Mouse (Mus musculus) adrenal gland, adult (tissue): Measurements from ENCODE around the gene Il1rapl1.

ENCODE experiments used
- DNase-seq, 2 experiments: peaks; one replicate each; pipeline ENCODE4 v3.0.0; 2022 to 2023; ENCODE audit warnings: low spot score in 1 of 2; ENCODE audit not compliant: inconsistent age in 2 of 2

The Il1rapl1 gene

DNA sequence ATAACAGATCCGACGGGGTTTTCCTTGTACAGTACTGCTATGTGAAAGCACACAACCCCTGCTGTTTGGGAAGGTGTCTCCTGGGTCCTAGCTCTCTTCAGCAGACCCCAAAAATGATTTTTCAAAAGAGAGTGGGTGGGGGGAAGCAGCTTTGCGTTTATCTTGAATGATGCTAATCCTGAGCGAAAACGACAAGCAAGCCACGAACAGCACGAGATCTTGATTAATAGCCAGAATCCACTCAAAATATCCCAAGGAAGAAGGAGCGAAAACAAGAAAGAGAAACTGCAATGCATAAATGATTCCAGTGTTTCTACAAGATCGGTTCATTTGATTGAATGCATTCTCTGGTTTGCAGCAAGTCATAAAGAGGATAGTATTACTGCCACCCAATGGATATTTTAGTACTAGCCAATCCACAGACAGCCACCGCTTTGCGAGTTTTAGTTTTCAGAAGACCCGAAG lies at the start of gene Il1rapl1:
Gene Il1rapl1, minus strand, starts transcription at position 37 of the 465 bp plus-strand sequence.
- DNase-seq = peak in 1 of 2 experiments; percentile 26

- no peak for DNase-seq
Measured at GRCm38 (mm10) chrX:88158037-88158436, 42.6 kb upstream of the Il1rapl1 start.

DNA sequence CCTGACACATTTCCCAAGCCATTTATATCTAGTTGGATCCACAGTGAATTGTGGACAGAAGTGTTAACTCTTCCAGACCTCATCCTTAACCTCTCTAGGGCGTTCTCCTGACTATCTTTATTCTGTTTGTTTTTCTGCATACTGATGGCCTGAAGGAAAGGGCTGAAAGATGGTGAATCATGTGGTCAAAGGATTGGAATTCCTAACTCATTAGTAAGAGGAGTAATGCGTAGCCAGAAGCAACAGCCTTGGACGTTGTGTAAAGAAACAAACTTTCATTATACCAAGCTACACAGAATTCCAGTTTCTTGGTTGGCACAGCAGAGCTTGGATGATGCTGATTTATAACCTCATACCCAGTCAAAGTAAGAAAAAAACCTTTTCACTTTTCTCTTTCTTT lies 10.2 kb upstream of the Il1rapl1 start:
- no peak for DNase-seq

GRCm38 (mm10) chrX:88120070-88120469 lies 4.6 kb upstream of the Il1rapl1 start:
- no peak for DNase-seq

DNA sequence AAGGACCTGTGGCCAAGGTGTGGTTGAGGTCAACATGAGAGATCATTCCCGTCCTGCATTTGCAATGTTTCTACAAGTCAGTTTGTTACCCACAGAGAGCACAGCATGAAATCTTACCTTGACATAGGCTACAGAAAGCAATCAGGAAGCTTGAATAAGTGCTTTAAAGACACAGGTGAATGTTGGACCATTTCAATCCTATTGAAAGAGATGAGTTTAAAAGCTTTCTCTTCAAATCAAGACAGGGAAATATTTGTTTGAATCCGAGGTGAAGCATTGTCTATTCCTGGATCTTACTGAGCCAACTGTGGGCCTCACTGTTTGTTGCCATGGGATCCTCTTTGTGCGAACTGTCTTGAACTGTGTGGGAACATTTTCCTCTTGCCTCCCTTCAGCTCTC lies 2.4 kb upstream of the Il1rapl1 start:
- DNase-seq = no peak

GRCm38 (mm10) chrX:88116326-88116725 lies 881 bp upstream of the Il1rapl1 start:
- no peak for DNase-seq

GRCm38 (mm10) chrX:88113561-88113960 lies 1.9 kb downstream of the Il1rapl1 start:
- no peak for DNase-seq

DNA sequence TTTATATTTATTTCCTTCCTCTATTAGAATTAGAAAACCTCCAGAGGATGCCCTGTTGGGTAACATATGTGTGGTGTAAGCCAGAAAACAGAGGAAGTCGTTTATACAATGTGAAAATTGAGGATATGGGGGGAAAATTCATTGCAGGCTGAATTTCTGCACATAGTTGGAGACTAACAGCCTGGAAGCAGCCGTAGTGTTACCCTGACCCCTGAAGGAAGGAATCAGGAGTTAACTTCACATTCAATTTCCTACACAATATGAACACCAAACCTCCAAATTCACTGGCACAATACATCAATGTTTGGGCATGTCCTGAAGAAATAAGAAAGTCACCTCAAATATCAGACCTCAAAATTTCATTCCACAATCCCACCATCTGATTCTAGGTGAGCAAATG lies 3.2 kb downstream of the Il1rapl1 start:
- DNase-seq = no peak

DNA sequence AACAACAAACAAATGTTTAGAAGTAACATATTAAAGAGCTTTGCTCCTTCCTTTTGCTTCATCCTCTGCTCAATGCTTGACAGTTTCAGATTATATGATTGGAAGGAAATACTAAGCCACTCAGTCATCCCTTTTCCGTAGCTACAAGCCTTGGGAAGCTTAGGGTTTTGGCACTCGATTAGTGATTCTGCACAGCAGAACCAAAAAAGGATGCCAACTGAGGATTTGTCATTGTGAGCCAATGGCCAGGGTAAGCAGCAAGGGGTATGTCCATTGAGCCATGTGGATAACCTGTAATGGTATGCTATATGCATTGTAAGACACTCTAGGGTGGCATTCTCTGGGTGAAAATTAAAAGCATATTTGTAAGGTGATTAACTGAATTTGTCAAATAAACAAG lies 5.7 kb downstream of the Il1rapl1 start:
- no peak for DNase-seq

DNA sequence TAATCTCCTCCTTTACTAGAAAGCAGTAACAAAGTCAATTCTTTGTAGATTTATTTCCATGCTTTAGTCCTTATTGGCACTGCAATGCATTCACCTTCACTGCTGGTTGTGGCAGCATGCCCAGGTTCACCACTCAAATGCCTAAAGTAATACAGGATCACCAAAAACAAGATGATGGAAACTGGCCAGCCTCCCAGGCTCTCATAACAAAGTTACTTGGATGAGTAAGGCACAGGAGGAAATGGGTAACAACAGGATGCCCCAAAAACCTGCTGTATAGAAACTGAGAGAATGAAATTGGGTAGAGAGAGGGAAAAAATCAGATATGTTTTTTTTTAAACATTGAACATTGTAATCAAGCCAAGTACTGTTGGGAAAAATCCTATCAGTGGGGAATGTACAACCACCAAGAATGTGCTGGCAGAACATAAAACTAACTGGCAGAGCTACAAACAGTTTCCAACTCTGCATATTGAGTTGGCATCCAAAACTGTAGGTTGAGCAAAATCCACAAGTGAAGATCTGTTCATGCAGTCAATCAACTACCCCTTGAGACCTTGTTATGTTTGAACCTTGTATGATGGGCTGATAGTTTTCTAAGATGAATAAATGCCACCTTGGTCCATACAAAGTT lies 21.4 kb downstream of the Il1rapl1 start:
- DNase-seq = no peak

GRCm38 (mm10) chrX:88089873-88090272 lies 25.6 kb downstream of the Il1rapl1 start:
- DNase-seq = no peak

DNA sequence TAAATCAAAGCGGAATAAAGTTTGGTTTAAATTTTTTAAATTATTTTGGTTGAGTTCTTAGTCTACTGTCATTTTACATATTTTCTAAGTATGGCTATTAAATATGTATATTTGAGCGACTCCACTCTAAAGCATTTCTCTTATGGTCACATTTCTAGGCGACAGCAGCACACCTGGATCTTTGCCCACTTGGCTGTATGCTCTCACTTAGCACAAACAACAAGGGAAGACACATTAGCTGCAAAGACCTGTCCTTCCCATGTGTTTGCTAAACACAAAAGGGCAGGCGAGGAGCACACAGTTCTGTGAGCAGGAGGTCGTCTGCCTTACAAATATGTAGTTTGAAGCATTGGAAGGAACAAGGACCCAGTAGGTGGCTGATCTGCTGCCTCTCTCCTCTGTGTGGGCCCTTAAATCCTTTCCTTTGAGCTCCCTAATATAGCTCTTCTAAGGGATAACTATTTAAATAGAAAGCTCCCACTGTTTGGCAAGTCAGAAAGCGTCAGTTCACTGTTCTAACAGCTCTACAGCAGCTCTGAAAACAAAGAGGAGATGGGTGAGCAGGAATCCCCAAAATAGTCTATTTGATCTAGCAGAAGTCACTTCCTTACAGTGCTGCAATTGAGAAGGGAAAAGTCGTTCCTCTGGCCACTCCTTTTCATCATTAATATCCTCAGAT lies 42.6 kb downstream of the Il1rapl1 start:
- no peak for DNase-seq

DNA sequence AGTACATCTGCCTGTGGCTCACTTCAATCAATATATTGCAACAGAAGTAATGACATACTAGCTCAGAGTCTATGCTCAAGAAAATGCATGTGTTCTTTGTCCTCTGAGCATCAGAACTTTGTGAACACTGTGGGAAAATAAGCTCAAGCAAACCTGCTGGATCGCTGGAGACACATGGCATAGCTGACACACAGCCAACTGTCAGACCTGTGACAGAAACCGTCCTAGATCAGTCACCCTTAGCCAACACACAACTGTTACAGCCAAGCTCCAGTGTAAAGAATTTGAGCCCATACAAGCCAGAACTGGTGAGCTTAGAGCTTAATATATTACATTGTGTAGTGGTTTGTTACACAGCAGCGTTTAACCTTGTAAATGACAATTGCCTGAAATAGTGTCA lies 45.1 kb downstream of the Il1rapl1 start:
- DNase-seq = no peak

GRCm38 (mm10) chrX:88043556-88043955 lies 71.9 kb downstream of the Il1rapl1 start:
- DNase-seq = peak in 1 of 2 experiments; percentile 23

DNA sequence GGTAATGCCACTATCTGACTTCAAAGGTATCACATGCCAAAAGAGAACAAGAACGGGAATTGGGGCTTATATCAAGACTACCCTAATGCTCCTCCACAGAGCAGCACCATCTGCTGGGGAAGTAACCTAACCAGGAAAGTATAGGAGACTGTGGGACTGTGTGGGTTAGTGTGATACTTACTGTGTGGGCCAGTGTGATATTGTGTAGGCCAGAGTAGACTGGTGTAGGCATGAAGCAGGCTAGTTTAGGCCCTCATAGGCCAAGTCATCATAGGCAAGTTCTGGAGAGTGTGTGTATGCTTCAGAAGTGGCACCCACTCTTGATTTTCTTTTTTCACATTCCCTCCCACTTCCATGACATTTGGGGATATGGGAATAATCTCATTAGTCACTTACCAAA lies 76.5 kb downstream of the Il1rapl1 start:
- DNase-seq = no peak

- no peak for DNase-seq
Measured at GRCm38 (mm10) chrX:87897172-87897571, 218.3 kb downstream of the Il1rapl1 start.

GRCm38 (mm10) chrX:87891916-87892315 lies 223.5 kb downstream of the Il1rapl1 start:
- no peak for DNase-seq

DNA sequence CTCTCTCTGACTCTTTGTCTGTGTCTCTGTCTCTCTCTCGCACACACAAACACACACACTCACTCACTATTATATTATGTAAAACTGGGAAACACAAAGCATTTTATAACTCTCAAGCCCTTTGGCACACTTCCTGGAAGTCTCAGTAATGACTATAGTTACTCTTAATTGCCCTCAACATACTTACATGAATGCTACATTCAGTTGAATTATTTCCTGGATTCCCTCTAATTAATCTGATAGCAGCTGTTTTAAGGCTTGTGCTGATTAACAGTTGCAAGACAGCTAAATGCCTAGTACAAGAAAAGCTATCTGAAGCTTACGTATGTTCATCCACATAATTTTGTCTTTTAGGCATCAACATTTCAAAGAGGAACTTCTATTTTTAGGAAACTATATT lies 261.3 kb downstream of the Il1rapl1 start:
- DNase-seq = no peak

- DNase-seq = no peak
Measured at GRCm38 (mm10) chrX:87813884-87814283, 301.6 kb downstream of the Il1rapl1 start.

- DNase-seq = no peak
Measured at GRCm38 (mm10) chrX:87807717-87808116, 307.7 kb downstream of the Il1rapl1 start.

GRCm38 (mm10) chrX:87793011-87793410 lies 322.4 kb downstream of the Il1rapl1 start:
- DNase-seq = no peak

DNA sequence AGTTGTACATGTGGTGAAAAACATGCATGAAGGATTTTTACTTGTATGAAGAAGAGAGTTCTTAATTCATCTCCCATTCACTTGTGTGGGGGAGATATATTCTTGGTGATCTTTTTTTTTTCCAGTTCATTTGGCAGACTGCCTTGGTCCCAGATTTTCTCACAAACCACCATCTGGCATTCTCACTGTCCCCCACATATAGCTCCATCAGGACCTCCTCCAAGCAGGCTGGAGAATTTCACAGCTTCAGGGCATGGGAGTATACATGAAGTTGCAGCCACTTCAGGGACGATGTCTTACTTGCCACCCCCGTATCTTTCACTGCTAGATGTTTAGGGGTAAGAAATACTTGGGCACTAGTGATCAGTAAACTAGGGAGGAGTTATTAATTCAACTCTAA lies 404.9 kb downstream of the Il1rapl1 start:
- no peak for DNase-seq

GRCm38 (mm10) chrX:87663856-87664255 lies 451.6 kb downstream of the Il1rapl1 start:
- DNase-seq = no peak
